Mouse (Mus musculus) hindbrain, embryonic 12.5 days (tissue): Measurements from ENCODE around the gene L3mbtl4. TPM values are rescaled to one million over a fixed set of nuclear protein-coding genes. Genes with fewer than 3 reads are reported as not detected.

ENCODE experiments used
- ATAC-seq: fragments of 200-750 bp; cut with Nextera tagmentation; 2 replicates; pipeline ENCODE4 v1.8.0; 2017; ENCODE audit warnings: moderate TSS enrichment; ENCODE audit not compliant: low FRiP score
- H3K27ac ChIP-seq: fragments of 300-500 bp; sonication (generic); 2 replicates; pipeline ENCODE4 v1.5.1; 2016; ENCODE audit warnings: mild to moderate bottlenecking
- H3K27me3 ChIP-seq: fragments of 300-500 bp; sonication (generic); 2 replicates; pipeline ENCODE4 v1.6.1; 2016; ENCODE audit warnings: mild to moderate bottlenecking
- H3K36me3 ChIP-seq: fragments of 300-500 bp; sonication (generic); 2 replicates; pipeline ENCODE4 v1.6.1; 2016; ENCODE audit warnings: mild to moderate bottlenecking
- H3K4me1 ChIP-seq: fragments of 300-500 bp; sonication (generic); 2 replicates; pipeline ENCODE4 v1.6.1; 2016
- H3K4me2 ChIP-seq: fragments of 300-500 bp; sonication (generic); replicated peaks from 2 replicates; pipeline ENCODE4 v1.6.1; 2016; ENCODE audit warnings: mild to moderate bottlenecking
- H3K4me3 ChIP-seq: fragments of 300-500 bp; sonication (generic); 2 replicates; pipeline ENCODE4 v1.5.1; 2016; ENCODE audit warnings: mild to moderate bottlenecking
- H3K9ac ChIP-seq: fragments of 300-500 bp; sonication (generic); 2 replicates; pipeline ENCODE4 v1.6.1; 2016; ENCODE audit warnings: mild to moderate bottlenecking, moderate library complexity
- H3K9me3 ChIP-seq: fragments of 300-500 bp; sonication (generic); replicated peaks from 2 replicates; pipeline ENCODE4 v1.6.1; 2016; ENCODE audit warnings: mild to moderate bottlenecking
- WGBS: fragments of 180-500 bp; shearing (Covaris S2); methylation state at CpG from one replicate; pipeline ENCODE4 v1.1.7; 2016; 5-methylcytosine and 5-hydroxymethylcytosine counted together
- polyA plus RNA-seq: library from polyadenylated mRNA; unstranded; fragments of >200 nt; fragmentation: Nextera tagmentation; extraction: Ambion mirVana; gene quantifications from 2 replicates; pipeline ENCODE4 v1.2.1, GENCODE M21; 2016

The L3mbtl4 gene
- polyA plus RNA-seq, 1 experiment from 2014 or later: 0.85 TPM

DNA sequence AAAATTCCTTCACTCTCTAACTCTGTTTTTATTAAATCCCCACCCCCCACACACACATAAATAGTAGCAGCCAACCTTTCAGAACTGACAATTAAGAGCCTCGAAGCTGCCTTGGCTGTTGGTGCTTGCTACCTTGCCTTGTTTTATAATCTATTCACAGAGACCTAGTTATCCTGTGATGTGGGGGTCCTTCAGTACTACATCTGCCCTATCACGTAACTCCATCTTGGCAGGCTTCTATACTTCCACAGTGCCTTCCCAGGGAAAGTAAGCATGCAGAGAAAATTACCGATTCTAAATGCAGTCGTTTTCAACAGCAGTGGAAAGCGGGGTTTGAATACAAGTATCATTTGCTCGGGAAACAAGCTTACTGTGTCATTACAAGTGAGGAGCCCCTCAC, 476.9 kb downstream of the L3mbtl4 start:
- Histone ChIP-seq H3K4me3 (no peak overlapping the region), H3K27me3 (no peaks in the 10 kb centered on the region), H3K9ac (no peak overlapping the region), H3K4me2 (no peak overlapping the region), H3K27ac (no peak overlapping the region), H3K36me3 (no peaks in the 10 kb centered on the region), H3K9me3 (no peaks in the 10 kb centered on the region), H3K4me1 (no peaks in the 10 kb centered on the region)
- no peak for ATAC-seq
- WGBS: 78% methylated on average over 6 of the region's 6 CpGs

DNA sequence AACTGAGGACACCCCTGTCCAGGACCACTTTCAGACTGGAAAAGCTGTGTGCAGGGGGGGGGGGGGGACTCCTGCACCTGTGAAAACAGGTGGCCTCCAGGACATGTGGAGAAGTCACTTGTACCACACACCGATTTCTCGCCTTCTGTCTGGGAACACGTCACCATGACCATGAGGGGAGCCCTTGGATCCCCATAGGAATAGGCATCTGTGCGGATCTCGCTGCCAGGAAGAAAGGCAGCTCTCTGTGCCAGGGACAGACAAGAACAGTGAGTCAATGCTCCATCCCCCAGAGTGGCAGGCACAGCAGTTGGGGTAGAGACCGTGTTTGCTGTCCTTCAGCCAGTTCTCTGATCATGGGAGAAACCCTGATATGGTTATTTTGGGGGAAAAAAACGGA, 479.5 kb downstream of the L3mbtl4 start:
- no peak overlapping the region for H3K27ac ChIP-seq
- H3K9me3 ChIP-seq: no peaks in the 10 kb centered on the region
- WGBS: 77% methylated on average over 7 of the region's 7 CpGs
- no peaks in the 10 kb centered on the region for H3K36me3 ChIP-seq
- ATAC-seq: no peak
- no peaks in the 10 kb centered on the region for H3K27me3 ChIP-seq
- no peak overlapping the region for H3K4me3 ChIP-seq
- H3K9ac ChIP-seq: no peak overlapping the region
- H3K4me1 ChIP-seq: no peaks in the 10 kb centered on the region
- no peak overlapping the region for H3K4me2 ChIP-seq

DNA sequence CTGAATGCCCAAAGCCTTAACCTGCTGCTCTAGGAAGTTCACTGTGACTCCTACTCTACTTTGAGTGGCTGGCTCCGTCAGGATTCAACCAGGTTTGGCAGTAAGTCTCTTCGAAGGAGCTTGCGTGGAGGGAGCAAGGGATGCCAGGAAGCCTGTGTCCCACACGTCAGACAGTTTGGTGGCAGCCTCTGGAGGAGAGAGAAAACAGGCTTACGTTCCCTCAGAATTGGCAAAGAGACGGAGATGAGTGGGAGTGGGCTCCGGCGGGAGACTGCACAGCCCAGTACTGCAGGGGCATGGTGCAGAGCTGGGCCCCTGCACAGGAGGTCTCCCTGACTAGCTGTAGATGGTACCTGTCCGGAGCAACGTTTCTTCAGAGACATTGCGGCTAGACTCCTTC, 481.2 kb downstream of the L3mbtl4 start:
- H3K9me3 ChIP-seq: no peaks in the 10 kb centered on the region
- no peaks in the 10 kb centered on the region for H3K36me3 ChIP-seq
- no peak overlapping the region for H3K4me2 ChIP-seq
- WGBS: 90% methylated on average over 11 of the region's 11 CpGs
- no peak for ATAC-seq
- no peaks in the 10 kb centered on the region for H3K27me3 ChIP-seq
- no peak overlapping the region for H3K4me3 ChIP-seq
- no peak overlapping the region for H3K27ac ChIP-seq
- no peak overlapping the region for H3K9ac ChIP-seq
- H3K4me1 ChIP-seq: no peaks in the 10 kb centered on the region

DNA sequence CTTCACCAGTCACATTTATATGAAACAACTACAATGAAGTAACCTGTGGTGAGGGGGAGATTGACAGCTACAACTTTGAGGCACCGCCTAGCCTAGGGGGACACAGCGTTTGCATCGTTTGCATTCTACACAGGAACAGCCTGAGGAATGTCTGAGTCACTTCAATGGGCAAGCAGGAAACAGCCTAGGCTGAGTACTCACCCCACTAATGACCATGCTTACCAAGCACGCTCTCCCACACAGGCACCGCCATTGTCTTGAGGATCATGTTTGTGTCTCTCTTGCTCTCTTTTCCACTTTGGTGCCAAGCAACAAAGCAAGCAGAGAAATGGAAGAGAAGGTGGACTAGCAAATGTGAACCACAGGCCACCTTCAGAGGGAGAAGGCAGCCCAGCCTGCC, 484.8 kb downstream of the L3mbtl4 start:
- WGBS: 68% methylated on average over 5 of the region's 5 CpGs
- ATAC-seq: no peak

DNA sequence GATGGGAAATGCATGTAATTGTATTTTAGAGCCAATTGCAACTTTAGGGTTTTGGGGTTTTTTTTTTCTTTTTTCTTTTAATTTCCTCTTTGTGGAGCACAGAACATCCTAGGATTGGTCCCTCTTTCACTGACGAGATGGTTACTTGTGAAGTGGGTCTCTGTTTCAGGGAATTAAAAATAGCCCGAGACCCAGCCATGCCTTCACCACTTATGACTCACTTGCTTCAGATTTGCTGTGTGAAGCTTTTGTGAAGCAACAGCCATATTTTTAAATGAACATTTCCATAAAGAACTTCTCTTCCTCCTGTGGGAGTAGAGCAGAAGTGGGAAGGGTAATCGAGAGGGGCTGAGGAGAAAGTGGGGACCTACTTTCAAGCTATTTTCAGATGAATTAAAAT, 485.3 kb downstream of the L3mbtl4 start:
- no peaks in the 10 kb centered on the region for H3K4me1 ChIP-seq
- H3K4me3 ChIP-seq: no peak overlapping the region
- ATAC-seq: no peak
- H3K27me3 ChIP-seq: no peaks in the 10 kb centered on the region
- 86% methylated on average over 3 of the region's 3 CpGs for WGBS
- H3K9ac ChIP-seq: no peak overlapping the region
- no peak overlapping the region for H3K4me2 ChIP-seq
- H3K36me3 ChIP-seq: no peaks in the 10 kb centered on the region
- no peaks in the 10 kb centered on the region for H3K9me3 ChIP-seq
- H3K27ac ChIP-seq: no peak overlapping the region

More for the DNA sequence above, 484.8 kb downstream of the L3mbtl4 start:
- Histone ChIP-seq H3K36me3 (no peaks in the 10 kb centered on the region), H3K27me3 (no peaks in the 10 kb centered on the region), H3K27ac (no peak overlapping the region), H3K4me3 (no peak overlapping the region), H3K4me1 (no peaks in the 10 kb centered on the region), H3K9me3 (no peaks in the 10 kb centered on the region), H3K4me2 (no peak overlapping the region), H3K9ac (no peak overlapping the region)

DNA sequence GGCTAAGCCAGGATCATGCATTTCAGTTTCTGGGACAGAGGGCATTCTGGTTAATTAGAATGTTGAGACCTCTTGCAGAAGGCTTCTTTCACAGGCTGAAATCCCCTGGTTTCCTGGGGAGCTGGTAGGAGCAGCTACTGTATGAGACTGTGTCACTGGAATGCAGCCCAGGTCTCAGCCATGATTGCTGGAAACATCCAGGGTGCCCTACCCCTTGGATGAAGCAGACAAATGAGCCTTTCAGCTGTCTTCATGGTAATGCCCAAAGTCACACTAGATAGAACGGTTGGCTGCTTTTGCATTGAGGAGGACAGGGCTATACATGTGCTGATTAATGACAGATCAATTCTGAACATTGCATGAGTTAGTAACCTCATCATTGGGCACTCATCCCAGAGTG, 486.4 kb downstream of the L3mbtl4 start:
- no peak for ATAC-seq
- Histone ChIP-seq H3K27me3 (no peaks in the 10 kb centered on the region), H3K4me3 (no peak overlapping the region), H3K27ac (no peak overlapping the region), H3K9me3 (no peaks in the 10 kb centered on the region), H3K36me3 (no peaks in the 10 kb centered on the region), H3K4me1 (no peaks in the 10 kb centered on the region), H3K4me2 (no peak overlapping the region), H3K9ac (no peak overlapping the region)
- 67% methylated on average over 1 of the region's 1 CpGs for WGBS

DNA sequence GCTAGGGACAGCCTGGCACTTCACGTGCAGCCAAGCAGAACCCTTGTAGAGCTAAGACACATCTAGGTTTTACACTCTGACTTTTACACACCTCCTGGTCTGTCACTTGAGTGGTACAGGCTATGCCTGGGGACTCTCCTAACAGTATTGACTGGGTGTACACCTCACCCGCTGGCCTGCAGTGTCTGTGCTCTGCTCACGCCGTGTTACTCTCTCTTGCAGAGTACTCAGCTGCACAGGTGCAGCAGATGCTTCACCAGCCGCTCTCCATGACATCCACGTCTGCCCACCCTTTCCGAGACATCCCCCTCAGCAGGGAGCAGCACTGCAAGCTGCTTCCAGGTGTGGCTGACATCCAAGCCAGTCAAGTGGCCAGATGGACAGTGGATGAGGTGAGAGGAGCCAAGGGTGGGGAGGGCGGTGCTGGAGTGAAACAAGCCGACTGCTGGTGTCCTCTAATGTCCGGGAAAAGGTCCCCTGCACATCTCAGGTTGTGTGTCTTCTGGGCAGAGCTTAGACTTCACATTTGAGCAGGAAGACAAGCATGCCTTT, 490.8 kb downstream of the L3mbtl4 start:
- Histone ChIP-seq H3K27ac (no peak overlapping the region), H3K27me3 (no peaks in the 10 kb centered on the region), H3K4me1 (no peaks in the 10 kb centered on the region), H3K9ac (no peak overlapping the region), H3K36me3 (no peaks in the 10 kb centered on the region), H3K4me2 (no peak overlapping the region), H3K9me3 (no peaks in the 10 kb centered on the region), H3K4me3 (no peak overlapping the region)
- ATAC-seq: no peak
- WGBS: 80% methylated on average over 10 of the region's 10 CpGs

DNA sequence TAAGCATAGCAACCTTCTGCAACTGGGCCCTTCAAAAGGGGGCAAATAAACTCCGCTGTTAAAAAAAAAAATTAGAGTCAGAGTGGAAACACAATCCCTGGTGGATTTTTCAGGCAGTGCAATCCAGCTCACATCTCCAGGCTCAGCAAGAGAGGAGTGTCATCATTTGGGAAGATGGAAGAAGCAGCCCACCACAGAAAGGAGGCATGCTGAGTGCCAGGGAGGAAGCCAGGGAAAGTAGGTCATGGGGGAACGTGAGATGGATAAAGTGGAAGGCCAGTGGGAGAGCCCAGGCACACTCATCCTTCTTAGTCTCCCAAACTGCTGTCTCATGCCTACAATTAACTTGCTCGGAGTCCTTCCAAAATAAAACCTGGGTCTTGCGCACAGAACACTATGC, 496.0 kb downstream of the L3mbtl4 start:
- Histone ChIP-seq H3K9ac (no peak overlapping the region), H3K27ac (no peak overlapping the region), H3K36me3 (no peaks in the 10 kb centered on the region), H3K27me3 (no peaks in the 10 kb centered on the region), H3K4me3 (no peak overlapping the region), H3K4me2 (no peak overlapping the region), H3K9me3 (no peaks in the 10 kb centered on the region), H3K4me1 (no peaks in the 10 kb centered on the region)
- no peak for ATAC-seq
- 81% methylated on average over 4 of the region's 4 CpGs for WGBS

DNA sequence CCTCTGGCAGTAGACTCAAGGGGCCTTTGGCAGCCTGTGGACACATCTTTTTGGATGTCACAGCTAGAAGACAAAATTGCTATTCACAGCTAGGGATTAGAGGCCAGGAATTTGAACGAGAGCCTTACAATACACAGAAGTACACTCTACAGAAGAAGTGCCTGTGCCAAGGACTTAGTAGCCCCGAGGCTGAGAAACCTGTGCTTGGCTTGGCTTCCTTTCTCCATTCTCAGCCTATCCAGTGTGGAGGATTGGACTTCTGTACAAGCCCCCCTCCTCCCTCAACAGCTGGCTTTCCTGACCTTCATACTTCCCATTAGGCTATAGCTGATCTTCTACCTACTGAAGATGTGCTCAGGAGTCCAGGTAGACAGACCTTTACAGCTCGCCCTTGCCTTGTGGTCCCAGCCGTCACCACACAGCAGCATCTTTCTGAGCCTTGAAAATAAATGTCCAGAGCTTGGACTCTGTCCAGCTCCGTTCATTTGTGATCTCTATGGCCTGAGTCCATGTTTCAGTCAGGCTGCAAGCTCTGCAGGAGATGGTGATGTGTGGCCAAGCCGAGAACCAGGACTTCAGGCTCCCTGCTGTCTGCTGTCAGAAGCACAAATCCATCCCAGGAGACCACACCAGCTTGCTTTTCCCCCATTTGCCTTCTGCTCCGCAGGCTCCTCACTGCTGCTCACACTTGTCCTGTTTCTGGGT, 497.6 kb downstream of the L3mbtl4 start:
- Histone ChIP-seq H3K4me1 (no peaks in the 10 kb centered on the region), H3K27me3 (no peaks in the 10 kb centered on the region), H3K36me3 (no peaks in the 10 kb centered on the region), H3K4me3 (no peak overlapping the region), H3K4me2 (no peak overlapping the region), H3K27ac (no peak overlapping the region), H3K9ac (no peak overlapping the region), H3K9me3 (no peaks in the 10 kb centered on the region)
- 73% methylated on average over 7 of the region's 7 CpGs for WGBS
- ATAC-seq: no peak

DNA sequence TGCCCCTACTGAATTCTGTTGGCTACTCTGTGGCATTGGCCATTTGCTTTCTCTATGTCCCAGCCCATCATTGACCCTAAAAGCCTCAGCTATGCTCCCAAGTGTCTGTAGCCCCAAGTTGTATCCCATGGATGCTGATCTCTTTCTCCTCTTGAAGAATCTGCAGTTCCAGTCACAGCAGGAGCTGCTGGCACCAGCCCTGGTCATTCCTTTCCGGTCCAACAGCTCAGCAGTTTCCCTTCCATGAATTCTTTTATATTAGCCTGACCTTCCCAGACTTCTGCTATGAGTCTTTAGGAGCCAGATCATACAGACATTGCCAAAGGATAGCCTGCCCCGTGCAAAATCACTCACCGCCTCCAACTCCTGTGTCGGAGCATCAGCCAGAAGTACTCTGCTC, 520.1 kb downstream of the L3mbtl4 start:
- Histone ChIP-seq H3K27ac (no peak overlapping the region), H3K4me3 (no peak overlapping the region), H3K4me1 (no peaks in the 10 kb centered on the region), H3K4me2 (no peak overlapping the region), H3K36me3 (no peaks in the 10 kb centered on the region), H3K9ac (no peak overlapping the region), H3K27me3 (no peaks in the 10 kb centered on the region), H3K9me3 (no peaks in the 10 kb centered on the region)
- 84% methylated on average over 4 of the region's 4 CpGs for WGBS
- no peak for ATAC-seq

DNA sequence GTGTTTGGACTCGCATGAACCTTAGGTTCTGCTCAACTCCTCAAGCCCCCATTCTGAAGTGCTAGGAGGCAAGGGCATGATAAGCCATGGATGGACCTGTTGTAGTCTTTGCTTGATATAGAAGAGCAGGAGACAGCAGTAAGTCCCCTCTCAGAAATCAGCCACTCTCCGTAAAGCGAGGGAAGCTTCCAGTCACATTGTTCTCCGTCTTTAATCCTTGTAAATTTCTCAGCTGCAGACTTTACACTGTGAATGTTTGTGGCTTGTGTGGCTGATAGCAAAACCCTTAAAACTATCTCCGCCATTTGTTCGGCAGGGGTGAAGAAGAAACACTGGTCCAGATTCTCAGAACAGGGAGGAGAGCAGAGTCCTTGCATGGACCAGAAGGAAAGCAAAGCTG, 552.7 kb downstream of the L3mbtl4 start, which contains the start of gene Tmem200c:
Gene Tmem200c (plus strand): TSS at position 301 of the 400 bp plus-strand sequence.
- no peaks in the 10 kb centered on the region for H3K36me3 ChIP-seq
- no peak within 1 kb of the TSS for H3K4me2 ChIP-seq
- no peaks in the 10 kb centered on the region for H3K4me1 ChIP-seq
- H3K9me3 ChIP-seq: no peaks in the 10 kb centered on the region
- H3K27ac ChIP-seq: no peak within 1 kb of the TSS
- 90% methylated on average over 6 of the region's 6 CpGs for WGBS
- no peaks in the 10 kb centered on the region for H3K27me3 ChIP-seq
- H3K4me3 ChIP-seq: no peak within 1 kb of the TSS
- no peak for ATAC-seq
- H3K9ac ChIP-seq: no peak within 1 kb of the TSS
